Mouse (Mus musculus) hindbrain, embryonic 13.5 days (tissue): Measurements from ENCODE around the gene Fam186b. TPM values are rescaled to one million over a fixed set of nuclear protein-coding genes. Genes with fewer than 3 reads are reported as not detected.

ENCODE experiments used
- ATAC-seq: fragments of 200-750 bp; cut with Nextera tagmentation; 2 replicates; pipeline ENCODE4 v1.8.0; 2017; ENCODE audit warnings: moderate TSS enrichment; ENCODE audit not compliant: low FRiP score
- H3K27ac ChIP-seq: fragments of 300-500 bp; sonication (generic); 2 replicates; pipeline ENCODE4 v1.5.1; 2015; ENCODE audit warnings: inconsistent platforms, mild to moderate bottlenecking, moderate library complexity
- H3K27me3 ChIP-seq: fragments of 300-500 bp; sonication (generic); 2 replicates; pipeline ENCODE4 v1.6.1; 2015; ENCODE audit warnings: mild to moderate bottlenecking, inconsistent platforms
- H3K36me3 ChIP-seq: fragments of 300-500 bp; sonication (generic); 2 replicates; pipeline ENCODE4 v1.6.1; 2015; ENCODE audit warnings: mild to moderate bottlenecking, inconsistent platforms
- H3K4me1 ChIP-seq: fragments of 300-500 bp; sonication (generic); replicated peaks from 2 replicates; pipeline ENCODE4 v1.6.1; 2015; ENCODE audit warnings: inconsistent platforms
- H3K4me2 ChIP-seq: fragments of 300-500 bp; sonication (generic); 2 replicates; pipeline ENCODE4 v1.6.1; 2015; ENCODE audit warnings: inconsistent platforms, mild to moderate bottlenecking, moderate library complexity
- H3K4me3 ChIP-seq: fragments of 300-500 bp; sonication (generic); 2 replicates; pipeline ENCODE4 v1.5.1; 2015; ENCODE audit warnings: mild to moderate bottlenecking, inconsistent platforms
- H3K9ac ChIP-seq: fragments of 300-500 bp; sonication (generic); 2 replicates; pipeline ENCODE4 v1.6.1; 2015; ENCODE audit warnings: mild to moderate bottlenecking, inconsistent platforms
- H3K9me3 ChIP-seq: fragments of 300-500 bp; sonication (generic); 2 replicates; pipeline ENCODE4 v1.6.1; 2016; ENCODE audit warnings: inconsistent platforms
- WGBS: fragments of 180-500 bp; shearing (Covaris S2); methylation state at CpG from one replicate; pipeline ENCODE4 v1.1.7; 2015; 5-methylcytosine and 5-hydroxymethylcytosine counted together
- polyA plus RNA-seq: library from polyadenylated mRNA; unstranded; fragments of >200 nt; fragmentation: Nextera tagmentation; extraction: Ambion mirVana; gene quantifications from 2 replicates; pipeline ENCODE4 v1.2.1, GENCODE M21; 2015

Fam186b gene
- polyA plus RNA-seq: 0.47 and 0.69 TPM in 2 replicates

DNA sequence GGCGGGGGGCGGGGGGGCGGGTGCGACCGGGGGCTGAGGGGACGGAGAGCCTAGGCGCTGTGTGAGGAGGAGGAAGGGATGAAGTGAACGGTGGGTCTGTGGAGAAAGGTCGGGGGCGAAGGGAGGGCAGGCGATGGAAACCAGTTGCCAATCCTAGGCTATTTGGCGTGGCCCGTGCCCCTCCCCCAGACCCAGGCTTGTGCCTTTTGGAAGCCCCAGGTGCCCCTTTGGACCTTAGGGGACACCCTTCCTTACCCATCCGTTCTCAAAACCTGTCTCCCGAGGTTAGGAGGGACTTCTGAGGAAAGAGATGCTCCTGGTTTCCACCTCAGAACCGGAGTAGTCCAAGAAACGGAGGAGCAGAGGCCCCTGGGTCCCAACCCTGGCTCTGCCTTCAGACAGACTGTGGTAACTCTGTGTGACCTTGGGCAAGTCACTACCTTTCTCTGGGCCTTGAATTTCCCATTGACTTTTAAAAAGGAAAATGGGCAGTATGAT lies at the start of gene Fam186b:
Gene Fam186b, minus strand, starts transcription at position 405 of the 498 bp plus-strand sequence.
- H3K4me2 ChIP-seq: peak within 1 kb of the TSS; percentile 67
- peak within 1 kb of the TSS; percentile 93 for H3K27ac ChIP-seq
- peak; percentile 64 for ATAC-seq
- peak within 1 kb of the TSS; percentile 70 for H3K4me3 ChIP-seq
- H3K36me3 ChIP-seq: peaks cover 7% of the 10 kb centered on the region; the same call in 1 of the 2 replicates
- H3K9ac ChIP-seq: peak within 1 kb of the TSS; percentile 85
- H3K27me3 ChIP-seq: no peaks in the 10 kb centered on the region
- WGBS: under 1% methylated on average over 15 of the region's 17 CpGs
- H3K9me3 ChIP-seq: no peaks in the 10 kb centered on the region
- H3K4me1 ChIP-seq: peaks cover 23% of the 10 kb centered on the region

DNA sequence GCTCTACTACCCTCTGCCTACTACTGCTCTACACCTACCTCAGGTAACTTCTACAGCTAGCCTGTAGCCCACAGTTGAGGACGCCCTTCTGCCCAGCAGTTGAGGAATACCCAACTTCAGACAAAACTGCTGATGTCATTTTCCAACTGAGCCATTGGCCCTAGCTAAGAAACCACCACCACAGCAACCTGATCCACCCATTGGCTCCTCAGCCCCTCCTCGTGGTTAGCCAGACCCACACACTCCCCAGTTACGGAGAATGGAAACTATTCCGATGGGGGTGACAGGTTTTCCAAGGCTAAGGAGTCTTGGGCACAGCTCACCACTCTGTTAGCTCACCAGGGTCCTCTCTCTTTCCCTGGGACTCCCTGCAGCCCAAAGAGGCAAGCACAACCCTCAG lies 49.3 kb upstream of the Fam186b start:
- no peak overlapping the region for H3K4me3 ChIP-seq
- no peaks in the 10 kb centered on the region for H3K36me3 ChIP-seq
- no peak for ATAC-seq
- H3K27me3 ChIP-seq: no peaks in the 10 kb centered on the region
- H3K27ac ChIP-seq: 0 out of 2 replicates have a peak overlapping the region, but pooled peaks have one; percentile 10
- no peak overlapping the region for H3K9ac ChIP-seq
- peaks cover 25% of the 10 kb centered on the region for H3K4me1 ChIP-seq
- H3K9me3 ChIP-seq: no peaks in the 10 kb centered on the region
- 83% methylated on average over 4 of the region's 4 CpGs for WGBS
- no peak overlapping the region for H3K4me2 ChIP-seq

DNA sequence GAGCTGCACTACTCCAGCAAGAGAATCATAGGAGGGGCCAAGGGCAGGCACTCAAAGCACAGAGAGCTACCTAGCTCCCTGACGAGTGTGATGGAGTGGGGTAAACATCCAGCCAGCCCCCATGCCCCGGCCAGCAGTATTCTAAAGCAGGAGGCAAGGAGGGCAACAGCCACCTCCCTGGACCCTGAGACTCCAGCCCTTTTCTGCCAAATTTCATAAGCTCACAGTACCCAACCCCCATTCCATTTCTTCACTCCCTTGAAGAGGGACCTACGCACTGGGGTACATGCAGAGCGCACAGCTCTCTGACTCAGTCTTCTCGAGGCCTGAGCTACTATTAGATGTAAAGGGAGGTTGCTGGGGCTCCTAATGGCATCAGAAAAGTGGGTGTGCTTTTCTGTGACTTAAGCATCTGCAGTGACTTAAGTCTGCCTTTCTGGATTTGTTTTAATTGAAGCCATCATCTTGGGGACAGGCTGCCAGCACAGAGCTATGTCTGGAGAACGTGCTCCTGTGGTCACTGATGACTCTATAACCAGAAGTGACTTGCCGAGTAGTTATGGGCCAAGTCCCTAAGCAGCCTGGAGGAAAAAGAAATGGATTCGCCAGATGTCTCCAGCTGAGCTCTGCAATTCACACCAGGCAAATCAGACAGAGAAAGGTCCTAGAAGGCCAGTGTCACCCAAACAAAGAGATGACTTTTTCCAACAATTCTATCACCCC lies 48.6 kb upstream of the Fam186b start:
- H3K4me3 ChIP-seq: no peak overlapping the region
- H3K27ac ChIP-seq: peak overlapping the region; percentile 77
- WGBS: 67% methylated on average over 8 of the region's 8 CpGs
- no peak for ATAC-seq
- H3K27me3 ChIP-seq: no peaks in the 10 kb centered on the region
- no peak overlapping the region for H3K4me2 ChIP-seq
- peaks cover 31% of the 10 kb centered on the region for H3K4me1 ChIP-seq
- H3K9ac ChIP-seq: peak overlapping the region; percentile 8; the same call in 1 of the 2 replicates
- no peaks in the 10 kb centered on the region for H3K36me3 ChIP-seq
- no peaks in the 10 kb centered on the region for H3K9me3 ChIP-seq

DNA sequence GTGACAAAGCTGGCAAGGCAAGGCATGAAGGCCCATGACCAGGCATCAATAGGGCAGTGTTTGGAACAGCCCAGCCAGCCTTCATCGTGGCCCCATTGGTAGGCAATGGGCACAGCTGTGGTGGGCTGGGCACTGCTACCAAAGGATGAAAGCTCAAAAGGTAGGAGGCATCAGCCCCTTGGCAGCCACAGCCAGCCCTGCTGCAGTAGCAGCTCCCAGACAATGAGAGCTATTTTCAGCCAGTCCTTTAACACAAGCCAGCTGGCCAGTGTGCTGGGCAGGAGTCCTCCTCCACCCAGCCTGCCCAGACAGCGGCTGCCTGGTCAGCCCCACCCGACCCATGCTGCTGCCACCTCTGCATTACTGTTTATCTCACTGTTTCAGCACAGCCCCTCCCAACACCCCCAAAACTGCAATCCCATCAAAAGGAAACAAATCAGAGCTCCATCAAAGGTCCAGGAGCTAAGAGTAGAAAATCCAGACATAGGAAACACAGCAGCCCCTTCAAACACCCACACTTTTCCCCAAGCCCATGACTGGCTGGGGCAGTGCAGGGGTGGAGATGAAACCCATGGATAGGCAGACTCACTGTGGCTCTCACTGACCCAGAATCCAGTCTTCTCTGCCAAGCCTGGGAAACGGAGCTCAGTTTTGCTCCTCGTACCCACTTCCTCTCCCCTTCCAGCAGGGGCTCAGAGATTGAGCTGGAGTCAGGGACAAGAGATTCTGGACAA lies 47.9 kb upstream of the Fam186b start:
- peak overlapping the region; percentile 77 for H3K27ac ChIP-seq
- no peak overlapping the region for H3K4me3 ChIP-seq
- no peaks in the 10 kb centered on the region for H3K9me3 ChIP-seq
- H3K36me3 ChIP-seq: no peaks in the 10 kb centered on the region
- peak overlapping the region; percentile 8; the same call in 1 of the 2 replicates for H3K9ac ChIP-seq
- ATAC-seq: peak; percentile 65; the same call in 1 of the 2 replicates
- H3K4me2 ChIP-seq: no peak overlapping the region
- H3K4me1 ChIP-seq: peaks cover 33% of the 10 kb centered on the region
- no peaks in the 10 kb centered on the region for H3K27me3 ChIP-seq
- WGBS: 57% methylated on average over 5 of the region's 5 CpGs

DNA sequence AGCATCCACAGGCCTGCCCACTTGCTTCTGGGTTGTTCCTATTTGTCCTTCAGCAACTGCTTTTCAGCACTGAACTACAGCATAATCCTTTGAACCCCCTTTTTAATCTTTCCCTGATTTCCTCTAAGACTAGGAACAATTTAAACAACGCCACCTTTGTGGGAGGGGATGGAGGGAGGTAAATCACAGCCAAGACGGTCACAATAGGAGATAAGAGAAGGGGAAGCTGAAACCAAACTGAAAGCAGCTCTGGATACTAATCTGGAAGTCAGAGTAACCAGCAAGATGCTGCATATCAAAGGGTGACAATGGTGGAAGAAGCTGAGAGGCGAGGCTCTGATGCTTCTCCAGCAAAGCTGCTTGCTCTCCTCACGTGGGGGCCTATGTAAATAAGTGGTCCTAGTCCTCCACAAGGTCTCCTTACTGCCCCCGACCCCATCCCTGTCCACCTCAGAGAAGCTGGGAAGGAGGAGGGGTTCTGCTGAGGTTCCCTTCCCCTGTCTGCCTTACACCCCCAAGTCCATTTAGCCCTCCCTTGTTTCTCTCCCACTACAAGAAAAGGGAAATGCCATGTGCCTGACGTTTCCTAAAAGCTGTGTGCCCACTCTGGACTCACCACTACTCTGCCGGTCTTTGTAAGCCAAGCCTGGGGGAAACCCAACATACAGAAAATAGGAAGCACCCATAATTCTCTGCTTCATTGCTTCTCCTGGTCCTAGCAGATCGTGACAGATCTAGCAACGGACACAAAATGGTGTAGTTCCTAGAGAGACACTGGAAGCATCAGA lies 46.7 kb upstream of the Fam186b start:
- Histone ChIP-seq H3K4me1 (peaks cover 36% of the 10 kb centered on the region), H3K4me3 (no peak overlapping the region), H3K27ac (no peak overlapping the region; the same call in 1 of the 2 replicates), H3K4me2 (no peak overlapping the region), H3K27me3 (no peaks in the 10 kb centered on the region), H3K9me3 (no peaks in the 10 kb centered on the region), H3K9ac (no peak overlapping the region), H3K36me3 (no peaks in the 10 kb centered on the region)
- ATAC-seq: no peak
- WGBS: 61% methylated on average over 9 of the region's 9 CpGs

DNA sequence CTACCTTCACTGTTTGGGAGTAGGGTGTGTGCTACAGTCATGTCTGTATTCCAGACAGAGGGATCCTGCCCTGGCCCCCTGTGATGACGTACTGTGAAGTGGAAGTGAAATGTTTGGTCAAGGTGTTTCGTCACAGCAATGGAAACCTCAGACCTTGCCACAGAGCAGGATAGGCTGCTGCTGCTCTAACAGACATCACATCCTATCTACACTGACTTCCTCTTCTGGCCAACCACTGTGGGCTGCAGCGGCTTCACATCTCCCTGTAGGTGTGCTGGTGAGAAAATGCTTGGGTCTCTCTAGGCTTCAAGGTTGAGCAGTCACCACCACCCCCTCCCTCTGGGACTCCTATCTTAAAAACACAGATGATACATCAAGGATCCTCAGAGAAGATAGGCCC lies 45.4 kb upstream of the Fam186b start:
- WGBS: 89% methylated on average over 3 of the region's 3 CpGs

DNA sequence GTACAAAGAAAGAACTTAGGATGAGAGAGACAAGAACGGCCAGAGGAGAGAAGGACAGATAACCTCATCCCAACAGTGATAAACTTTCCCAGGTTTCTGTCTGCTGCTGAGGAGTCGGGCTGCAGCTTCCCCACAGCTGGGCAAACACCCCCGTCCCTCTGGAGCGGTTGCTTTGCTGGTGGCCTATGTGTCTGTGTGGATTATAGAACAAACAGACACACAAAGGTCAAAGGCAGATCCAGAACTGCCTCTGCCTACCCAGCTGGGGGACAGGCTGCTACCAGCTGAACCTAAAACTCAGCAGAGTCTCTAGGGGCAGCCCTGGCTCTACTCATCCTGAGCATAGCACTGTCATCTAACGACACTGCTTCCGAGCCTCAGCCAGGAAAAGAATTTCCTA lies 44.0 kb upstream of the Fam186b start:
- Histone ChIP-seq H3K9ac (no peak overlapping the region), H3K4me2 (no peak overlapping the region), H3K36me3 (no peaks in the 10 kb centered on the region), H3K4me1 (peaks cover 35% of the 10 kb centered on the region), H3K4me3 (no peak overlapping the region), H3K9me3 (no peaks in the 10 kb centered on the region), H3K27me3 (no peaks in the 10 kb centered on the region), H3K27ac (no peak overlapping the region)
- ATAC-seq: no peak
- 57% methylated on average over 6 of the region's 6 CpGs for WGBS

More for the DNA sequence above, 45.4 kb upstream of the Fam186b start:
- no peak overlapping the region for H3K4me2 ChIP-seq
- ATAC-seq: no peak
- H3K9me3 ChIP-seq: no peaks in the 10 kb centered on the region
- no peak overlapping the region for H3K27ac ChIP-seq
- peaks cover 36% of the 10 kb centered on the region for H3K4me1 ChIP-seq
- H3K27me3 ChIP-seq: no peaks in the 10 kb centered on the region
- no peaks in the 10 kb centered on the region for H3K36me3 ChIP-seq
- no peak overlapping the region for H3K4me3 ChIP-seq
- no peak overlapping the region for H3K9ac ChIP-seq

DNA sequence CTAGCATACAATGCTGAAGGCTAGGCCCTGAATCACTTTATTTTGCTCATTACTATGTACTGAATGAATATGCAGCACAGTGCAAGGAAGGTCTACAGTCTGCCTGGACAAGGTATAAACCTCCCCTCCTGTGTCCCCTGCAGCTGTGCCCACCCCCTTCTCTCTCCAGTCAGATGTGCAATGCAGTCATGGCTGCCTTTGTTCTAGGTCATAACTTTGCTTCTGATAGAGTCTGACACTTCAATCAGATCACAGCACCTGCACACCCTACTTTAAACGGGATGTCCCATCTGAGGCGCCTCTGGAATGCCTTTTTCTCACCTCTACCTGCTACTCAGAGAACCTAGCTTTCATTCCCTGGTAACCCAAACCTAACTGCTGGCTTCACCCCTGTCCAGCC lies 43.2 kb upstream of the Fam186b start:
- Histone ChIP-seq H3K4me1 (peaks cover 36% of the 10 kb centered on the region), H3K9me3 (no peaks in the 10 kb centered on the region)

DNA sequence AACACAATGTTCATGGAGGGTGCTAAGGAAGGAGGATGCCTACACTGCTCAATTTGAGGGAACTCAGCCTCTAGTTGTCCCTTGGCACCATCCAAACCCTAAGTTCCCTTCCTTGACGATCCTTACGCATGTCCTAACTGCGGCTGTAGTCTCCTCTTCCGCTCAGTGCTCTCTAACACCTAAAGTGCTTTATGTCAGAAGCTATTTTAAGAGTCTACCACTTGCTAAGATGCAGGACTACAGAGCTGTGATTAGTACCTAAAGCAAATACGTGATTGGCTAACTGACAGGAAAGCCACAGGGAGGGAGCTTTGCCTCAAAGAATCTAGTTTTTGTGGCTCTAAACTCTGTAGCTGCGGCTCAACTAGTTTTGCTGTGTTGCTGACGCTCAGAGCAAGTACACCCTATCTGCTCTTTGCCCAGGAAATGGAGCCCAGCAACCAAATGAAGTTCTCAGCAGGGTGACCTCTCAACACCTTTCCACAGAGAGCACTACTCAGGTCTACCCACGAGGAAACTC lies 40.2 kb upstream of the Fam186b start:
- WGBS: 87% methylated on average over 8 of the region's 8 CpGs
- H3K4me3 ChIP-seq: no peak overlapping the region
- no peaks in the 10 kb centered on the region for H3K9me3 ChIP-seq
- H3K4me1 ChIP-seq: peaks cover 39% of the 10 kb centered on the region
- no peak overlapping the region for H3K4me2 ChIP-seq
- H3K27me3 ChIP-seq: no peaks in the 10 kb centered on the region
- no peak overlapping the region for H3K27ac ChIP-seq
- no peak for ATAC-seq
- no peaks in the 10 kb centered on the region for H3K36me3 ChIP-seq
- no peak overlapping the region for H3K9ac ChIP-seq

More for the DNA sequence above, 43.2 kb upstream of the Fam186b start:
- no peaks in the 10 kb centered on the region for H3K27me3 ChIP-seq
- H3K27ac ChIP-seq: no peak overlapping the region
- ATAC-seq: no peak
- no peak overlapping the region for H3K4me2 ChIP-seq
- 89% methylated on average over 2 of the region's 2 CpGs for WGBS
- no peak overlapping the region for H3K9ac ChIP-seq
- H3K36me3 ChIP-seq: no peaks in the 10 kb centered on the region
- no peak overlapping the region for H3K4me3 ChIP-seq

DNA sequence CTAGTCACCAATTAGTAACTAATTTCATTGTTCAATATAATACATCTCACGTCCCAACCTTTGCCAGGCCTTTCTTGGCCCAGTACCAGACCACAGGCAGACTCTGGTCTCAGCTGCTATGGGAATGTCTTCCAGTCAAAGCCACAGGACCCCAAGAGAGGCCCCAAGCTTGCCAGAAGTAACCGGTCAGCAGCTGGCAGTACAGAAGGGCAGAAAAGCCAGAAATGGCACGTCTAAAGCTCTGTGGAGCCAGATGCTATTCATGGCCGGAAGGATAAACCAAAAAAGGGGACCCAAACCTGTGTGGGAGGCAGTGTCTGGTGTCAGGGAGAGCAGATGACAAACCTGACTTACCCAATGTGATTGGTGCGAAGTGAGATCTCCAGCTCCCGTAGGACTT lies 38.8 kb upstream of the Fam186b start:
- ATAC-seq: no peak
- H3K4me2 ChIP-seq: no peak overlapping the region
- 80% methylated on average over 6 of the region's 6 CpGs for WGBS

DNA sequence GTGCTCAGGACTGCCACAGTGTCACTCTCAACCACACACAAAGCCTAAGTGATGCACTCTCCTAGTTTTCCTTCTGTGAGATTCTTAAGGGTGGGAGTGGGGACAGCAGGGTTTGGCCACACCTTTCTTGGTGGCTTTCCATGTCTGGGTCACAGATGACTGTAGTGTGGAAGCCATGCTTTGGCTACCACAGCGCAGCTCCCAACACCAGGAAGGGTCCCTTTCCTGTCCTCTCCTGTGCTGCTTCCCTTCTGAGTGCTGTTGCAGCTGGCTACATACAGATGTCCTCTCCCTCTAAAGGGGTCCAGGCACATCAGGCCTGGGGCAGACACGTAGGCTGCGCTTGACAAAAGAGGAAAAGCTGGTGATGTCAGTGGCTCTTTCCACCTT lies 38.0 kb upstream of the Fam186b start:
- H3K36me3 ChIP-seq: peaks cover 9% of the 10 kb centered on the region
- no peak for ATAC-seq
- peaks cover 31% of the 10 kb centered on the region for H3K4me1 ChIP-seq
- H3K9ac ChIP-seq: 0 out of 2 replicates have a peak overlapping the region, but pooled peaks have one; percentile 31
- H3K9me3 ChIP-seq: no peaks in the 10 kb centered on the region
- no peaks in the 10 kb centered on the region for H3K27me3 ChIP-seq
- WGBS: 75% methylated on average over 3 of the region's 3 CpGs
- H3K4me2 ChIP-seq: no peak overlapping the region
- H3K4me3 ChIP-seq: no peak overlapping the region
- peak overlapping the region; percentile 81 for H3K27ac ChIP-seq

More for the DNA sequence above, 38.8 kb upstream of the Fam186b start:
- Histone ChIP-seq H3K4me3 (no peak overlapping the region), H3K27ac (peak overlapping the region; percentile 81; the same call in 1 of the 2 replicates), H3K9me3 (no peaks in the 10 kb centered on the region), H3K4me1 (peaks cover 34% of the 10 kb centered on the region), H3K27me3 (no peaks in the 10 kb centered on the region), H3K9ac (no peak overlapping the region), H3K36me3 (peaks cover 1% of the 10 kb centered on the region)
